Mouse (Mus musculus): ENCODE data around the gene Hist1h2bk.

The Hist1h2bk gene

GRCm38 (mm10) chr13:22035267-22036148, at the start of gene Hist1h2bk, which contains the start of gene Hist1h2ah:
TSS of gene Hist1h2bk (plus strand) at chr13:22035870.
TSS of gene Hist1h2ah (minus strand) at chr13:22035568.
- peak; percentile 86 for DNase-seq

- no peak for DNase-seq
Measured at GRCm38 (mm10) chr13:21992550-21992949, 43.1 kb upstream of the Hist1h2bk start.

- no peak for DNase-seq
Measured at GRCm38 (mm10) chr13:21993957-21994738, 41.5 kb upstream of the Hist1h2bk start.

- DNase-seq, result no peak
Measured at GRCm38 (mm10) chr13:21994896-21995295, 40.8 kb upstream of the Hist1h2bk start.

- DNase-seq, result no peak
Measured at GRCm38 (mm10) chr13:21995331-21995914, 40.2 kb upstream of the Hist1h2bk start.

- no peak for DNase-seq
Measured at GRCm38 (mm10) chr13:21996101-21996839, 39.4 kb upstream of the Hist1h2bk start.

- no peak for DNase-seq
Measured at GRCm38 (mm10) chr13:21996840-21997185, 38.9 kb upstream of the Hist1h2bk start.

GRCm38 (mm10) chr13:21997201-21997820, 38.4 kb upstream of the Hist1h2bk start:
- no peak for DNase-seq

GRCm38 (mm10) chr13:21997821-21998220, 37.8 kb upstream of the Hist1h2bk start:
- no peak for DNase-seq

GRCm38 (mm10) chr13:21998412-21998811, 37.3 kb upstream of the Hist1h2bk start:
- no peak for DNase-seq

GRCm38 (mm10) chr13:21999147-21999546, 36.5 kb upstream of the Hist1h2bk start:
- no peak for DNase-seq

GRCm38 (mm10) chr13:22001346-22001745, 34.3 kb upstream of the Hist1h2bk start:
- DNase-seq, result no peak

- DNase-seq, result no peak
Measured at GRCm38 (mm10) chr13:22001823-22002222, 33.8 kb upstream of the Hist1h2bk start.

GRCm38 (mm10) chr13:22005605-22006333, 29.9 kb upstream of the Hist1h2bk start:
- DNase-seq, result no peak

GRCm38 (mm10) chr13:22006334-22007120, 29.1 kb upstream of the Hist1h2bk start:
- no peak for DNase-seq

- no peak for DNase-seq
Measured at GRCm38 (mm10) chr13:22007121-22007510, 28.6 kb upstream of the Hist1h2bk start.

- no peak for DNase-seq
Measured at GRCm38 (mm10) chr13:22007872-22008271, 27.8 kb upstream of the Hist1h2bk start.

- DNase-seq, result no peak
Measured at GRCm38 (mm10) chr13:22008707-22009106, 27.0 kb upstream of the Hist1h2bk start.

GRCm38 (mm10) chr13:22009642-22010041, 26.0 kb upstream of the Hist1h2bk start, which contains the start of gene Prss16:
TSS of gene Prss16 (minus strand) at chr13:22009742.
- no peak for DNase-seq

- no peak for DNase-seq
Measured at GRCm38 (mm10) chr13:22013716-22014115, 22.0 kb upstream of the Hist1h2bk start.

- DNase-seq, result no peak
Measured at GRCm38 (mm10) chr13:22014411-22014845, 21.2 kb upstream of the Hist1h2bk start.

Data from cerebellum, adult 9-11 months (tissue).